Mouse (Mus musculus) liver, postnatal 0 days (tissue): ENCODE results near the gene Anxa6. TPM values are rescaled to one million over a fixed set of nuclear protein-coding genes. Genes with fewer than 3 reads are reported as not detected.

Experiments used
- ATAC-seq: fragments of 200-750 bp; cut with Nextera tagmentation; 2 replicates; pipeline ENCODE4 v1.8.0; 2017; ENCODE audit warnings: mild to moderate bottlenecking, moderate library complexity
- DNase-seq: peaks from one replicate; pipeline ENCODE4 v3.0.0-alpha.2; 2016
- H3K27ac ChIP-seq: fragments of 300-500 bp; sonication (generic); 2 replicates; pipeline ENCODE4 v1.5.1; 2014; ENCODE audit warnings: antibody characterized with exemption, moderate library complexity, mild to moderate bottlenecking, low read depth
- H3K27me3 ChIP-seq: fragments of 300-500 bp; sonication (generic); 2 replicates; pipeline ENCODE4 v1.6.1; 2014; ENCODE audit warnings: low read length, control low read depth, mixed read lengths; ENCODE audit not compliant: insufficient read depth
- H3K36me3 ChIP-seq: fragments of 300-500 bp; sonication (generic); replicated peaks from 2 replicates; pipeline ENCODE4 v1.6.1; 2014; ENCODE audit warnings: mild to moderate bottlenecking, control low read depth, low read length, moderate library complexity, mixed read lengths; ENCODE audit not compliant: insufficient read depth
- H3K4me1 ChIP-seq: fragments of 300-500 bp; sonication (generic); 2 replicates; pipeline ENCODE4 v1.6.1; 2014; ENCODE audit warnings: antibody characterized with exemption, mild to moderate bottlenecking, control low read depth; ENCODE audit not compliant: insufficient read depth
- H3K4me2 ChIP-seq: fragments of 300-500 bp; sonication (generic); 2 replicates; pipeline ENCODE4 v1.6.1; 2014; ENCODE audit warnings: low read depth, mild to moderate bottlenecking, low read length, moderate library complexity, mixed read lengths
- H3K4me3 ChIP-seq: fragments of 300-500 bp; sonication (generic); 2 replicates; pipeline ENCODE4 v1.5.1; 2014; ENCODE audit warnings: low read depth, low read length
- H3K9ac ChIP-seq: fragments of 300-500 bp; sonication (generic); replicated peaks from 2 replicates; pipeline ENCODE4 v1.6.1; 2014; ENCODE audit warnings: mild to moderate bottlenecking, moderate library complexity
- H3K9me3 ChIP-seq: fragments of 300-500 bp; sonication (generic); 2 replicates; pipeline ENCODE4 v1.6.1; 2016; ENCODE audit warnings: mild to moderate bottlenecking, control low read depth, low read length, mixed read lengths
- CTCF ChIP-seq: sonication (generic); IDR thresholded peaks from 2 replicates; pipeline ENCODE4 v1.5.1; 2016; ENCODE audit warnings: antibody characterized with exemption, low read depth
- EP300 ChIP-seq: IDR thresholded peaks from 2 replicates; pipeline ENCODE4 v1.6.1; 2016; ENCODE audit warnings: antibody characterized with exemption, low read depth, mild to moderate bottlenecking
- WGBS: fragments of 180-500 bp; shearing (Covaris S2); extraction: QIAGEN DNeasy Blood & Tissue Kit; methylation state at CpG from one replicate; pipeline ENCODE4 v1.1.7; 2014; ENCODE audit not compliant: insufficient replicate concordance; 5-methylcytosine and 5-hydroxymethylcytosine counted together
- polyA plus RNA-seq: library from polyadenylated mRNA; unstranded; fragments of >200 nt; fragmentation: Nextera tagmentation; extraction: Ambion mirVana; gene quantifications from 2 replicates; pipeline ENCODE4 v1.2.1, GENCODE M21; 2015

Gene Anxa6
- polyA plus RNA-seq = 47.5 and 47.7 TPM in 2 replicates

GRCm38 (mm10) chr11:55033040-55033660, at the start of gene Anxa6:
Anxa6 (minus strand) TSS chr11:55033445.
- TF ChIP-seq EP300 (no peak), CTCF (no peak)
- ATAC-seq = peak; percentile 93
- peaks cover 33% of the 10 kb centered on the region for H3K4me1 ChIP-seq

GRCm38 (mm10) chr11:55081206-55081605, 48.0 kb upstream of the Anxa6 start:
- Histone ChIP-seq H3K4me1 (peaks cover 19% of the 10 kb centered on the region), H3K27ac (no peak overlapping the region), H3K9ac (no peak overlapping the region), H3K9me3 (no peaks in the 10 kb centered on the region; the same call in 1 of the 2 replicates), H3K27me3 (no peaks in the 10 kb centered on the region), H3K4me3 (no peak overlapping the region), H3K4me2 (no peak overlapping the region), H3K36me3 (no peaks in the 10 kb centered on the region)
- no peak for ATAC-seq
- TF ChIP-seq CTCF (no peak), EP300 (no peak)
- WGBS = 84% methylated on average over 9 of the region's 9 CpGs
- DNase-seq = no peak

More at GRCm38 (mm10) chr11:55033040-55033660, at the start of gene Anxa6:
- DNase-seq = peak; percentile 87
- Histone ChIP-seq H3K4me2 (peak within 1 kb of the TSS; percentile 91), H3K27me3 (no peaks in the 10 kb centered on the region), H3K4me3 (peak within 1 kb of the TSS; percentile 60), H3K27ac (peak within 1 kb of the TSS; percentile 68), H3K9me3 (no peaks in the 10 kb centered on the region), H3K9ac (peak within 1 kb of the TSS; percentile 65), H3K36me3 (no peaks in the 10 kb centered on the region)
- WGBS = 0% methylated on average over 38 of the region's 41 CpGs

DNA sequence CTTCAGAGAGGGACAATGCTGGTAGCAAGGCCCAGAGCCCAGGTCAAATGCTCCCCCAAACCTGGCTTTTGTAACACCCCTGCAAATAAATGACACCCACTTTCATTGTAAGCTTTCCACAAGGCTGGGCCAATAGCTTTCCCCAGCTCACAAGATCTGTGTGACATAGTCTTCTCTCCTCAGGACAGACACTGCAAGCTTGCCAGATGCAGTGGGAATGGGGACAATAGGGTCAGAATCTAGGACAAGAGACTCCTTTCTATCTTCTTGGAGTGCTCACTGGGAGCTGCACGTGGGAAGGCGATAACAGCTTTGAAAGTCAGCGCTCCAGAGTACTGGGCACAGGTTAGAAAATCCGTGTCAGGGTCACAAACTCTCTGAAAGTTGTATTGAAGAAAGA, 45.9 kb upstream of the Anxa6 start:
- TF ChIP-seq EP300 (no peak), CTCF (no peak)
- ATAC-seq = no peak
- Histone ChIP-seq H3K27ac (no peak overlapping the region), H3K4me2 (no peak overlapping the region), H3K9me3 (no peaks in the 10 kb centered on the region; the same call in 1 of the 2 replicates), H3K36me3 (no peaks in the 10 kb centered on the region), H3K9ac (no peak overlapping the region), H3K4me1 (peaks cover 22% of the 10 kb centered on the region), H3K27me3 (no peaks in the 10 kb centered on the region), H3K4me3 (no peak overlapping the region)
- DNase-seq = no peak
- 90% methylated on average over 4 of the region's 4 CpGs for WGBS

DNA sequence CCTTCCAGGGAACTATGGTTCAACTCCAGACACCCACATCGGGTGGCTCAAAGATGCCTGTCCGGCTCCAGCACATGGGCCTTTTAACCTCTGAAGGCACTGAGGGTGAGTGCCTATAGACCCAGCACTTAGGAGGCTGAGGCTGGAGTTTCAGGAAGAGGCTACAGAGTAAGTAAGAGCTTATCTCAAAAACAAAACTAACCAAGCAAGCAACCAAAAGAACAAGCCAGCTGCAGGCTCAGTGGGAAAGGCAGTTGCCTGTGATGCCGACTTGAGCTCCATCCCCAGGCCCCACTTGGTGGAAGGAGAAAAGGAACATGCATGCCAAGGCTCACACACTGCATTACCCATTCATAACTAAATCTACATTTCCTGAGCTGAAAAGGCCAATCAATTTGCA, 45.3 kb upstream of the Anxa6 start:
- H3K9me3 ChIP-seq = no peaks in the 10 kb centered on the region; the same call in 1 of the 2 replicates
- H3K27ac ChIP-seq = peak overlapping the region; percentile 30; the same call in 1 of the 2 replicates
- no peak for ATAC-seq
- H3K27me3 ChIP-seq = no peaks in the 10 kb centered on the region
- TF ChIP-seq EP300 (no peak), CTCF (no peak)
- peak overlapping the region; percentile 80; the same call in 1 of the 2 replicates for H3K4me2 ChIP-seq
- WGBS = 40% methylated on average over 3 of the region's 3 CpGs
- no peak for DNase-seq
- no peaks in the 10 kb centered on the region for H3K36me3 ChIP-seq
- H3K9ac ChIP-seq = peak overlapping the region; percentile 56; the same call in 1 of the 2 replicates
- H3K4me1 ChIP-seq = peaks cover 22% of the 10 kb centered on the region
- H3K4me3 ChIP-seq = no peak overlapping the region

- Histone ChIP-seq H3K4me2 (peak within 1 kb of the TSS; percentile 80), H3K27me3 (no peaks in the 10 kb centered on the region), H3K27ac (peak within 1 kb of the TSS; percentile 30), H3K9ac (peak within 1 kb of the TSS; percentile 56), H3K4me3 (peak within 1 kb of the TSS; percentile 52), H3K4me1 (peaks cover 22% of the 10 kb centered on the region), H3K9me3 (no peaks in the 10 kb centered on the region; the same call in 1 of the 2 replicates), H3K36me3 (no peaks in the 10 kb centered on the region)
- ATAC-seq (peak; percentile 79), DNase-seq (peak; percentile 59)
- TF ChIP-seq CTCF (no peak), EP300 (no peak)
- WGBS = under 1% methylated on average over 47 of the region's 50 CpGs
These were observed 44.3 kb upstream of the Anxa6 start, which contains the start of gene Ccdc69 for GRCm38 (mm10) chr11:55077331-55078231. Ccdc69 (minus strand) TSS chr11:55078131.

DNA sequence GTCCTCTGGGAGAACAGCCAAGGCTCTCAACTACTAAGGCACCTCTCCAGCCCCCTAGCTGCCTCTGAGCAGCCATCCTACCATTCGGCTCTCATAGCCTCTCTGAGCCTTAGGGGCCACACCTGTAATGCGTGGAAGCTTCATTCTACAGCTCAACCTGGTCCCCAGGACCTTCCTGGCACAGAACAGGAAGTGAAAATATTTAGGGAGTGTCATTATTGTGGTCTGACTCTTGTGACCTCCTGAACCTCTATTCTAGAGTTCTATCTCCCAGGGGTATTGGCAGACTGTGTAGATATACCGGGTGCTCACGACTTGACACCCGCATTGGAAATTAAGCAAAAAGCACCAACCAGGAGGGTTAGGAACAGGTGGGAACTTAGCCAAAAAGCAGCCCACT, 43.0 kb upstream of the Anxa6 start:
- WGBS = 68% methylated on average over 5 of the region's 5 CpGs
- no peak overlapping the region for H3K27ac ChIP-seq
- no peak overlapping the region for H3K4me3 ChIP-seq
- H3K4me1 ChIP-seq = peaks cover 22% of the 10 kb centered on the region
- H3K36me3 ChIP-seq = no peaks in the 10 kb centered on the region
- ATAC-seq = no peak
- DNase-seq = no peak
- H3K9ac ChIP-seq = no peak overlapping the region
- no peaks in the 10 kb centered on the region for H3K9me3 ChIP-seq
- TF ChIP-seq CTCF = no peak
- no peak for TF ChIP-seq EP300
- H3K27me3 ChIP-seq = no peaks in the 10 kb centered on the region
- no peak overlapping the region for H3K4me2 ChIP-seq
